Mouse (Mus musculus): ENCODE measurements at regions not wholly inside any gene's neighbourhood (a gene's known extent, or its start where the extent isn't known, plus 50 kb on each side); places are given as distances from the start of the nearest gene placed in this dataset.

DNA sequence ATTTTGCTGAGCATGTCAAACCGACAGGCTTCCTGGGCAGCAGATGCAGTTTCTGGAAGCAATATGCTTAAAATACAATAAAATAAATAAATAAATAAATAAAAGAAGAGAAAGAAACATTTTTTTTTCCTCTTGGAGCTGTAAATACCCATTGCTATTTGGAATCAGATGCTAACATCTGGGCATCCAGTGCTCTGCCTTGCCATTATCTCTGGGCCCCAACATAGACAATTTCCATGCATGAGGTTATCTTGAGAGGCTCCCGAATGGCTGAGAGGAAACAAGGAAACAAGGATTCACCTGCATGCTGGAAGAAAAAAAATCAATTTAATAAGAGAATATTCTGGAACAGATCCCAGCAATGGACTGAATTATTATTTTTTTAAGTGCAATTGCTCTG, 120.0 kb upstream of the Meis1 start:
- TF ChIP-seq CTCF (IDR thresholded peaks at IDR 0.05; ENCODE audit: control insufficient read depth, insufficient read depth, low read length) (no peak), POLR2A (IDR thresholded peaks at IDR 0.05; ENCODE audit: borderline replicate concordance, control insufficient read depth, low read depth, low read length) (no peak)
